Mouse (Mus musculus): ENCODE measurements around the gene Maml3. TPM values are rescaled to one million over a fixed set of nuclear protein-coding genes. Genes with fewer than 3 reads are reported as not detected.

Maml3 gene
- polyA plus RNA-seq, 1 experiment: not detected

DNA sequence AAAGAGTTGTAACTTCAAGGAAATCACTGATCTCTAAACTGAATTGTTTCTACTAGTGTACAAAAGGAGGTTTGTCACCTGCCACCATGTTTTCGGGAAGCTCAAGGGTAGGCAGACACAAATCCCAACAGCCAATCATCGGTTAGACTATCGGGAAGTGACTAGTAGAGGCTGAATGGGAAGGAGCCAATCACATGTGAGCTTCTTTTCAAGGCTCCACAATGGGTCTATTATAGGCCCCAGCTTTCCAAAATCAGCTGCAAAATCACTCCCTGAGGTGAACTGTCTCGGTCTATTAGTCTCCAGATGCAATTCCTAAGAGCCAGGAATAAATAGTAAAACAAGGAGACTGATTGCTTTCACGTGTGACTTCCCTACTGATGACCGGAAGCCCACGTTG lies 177.3 kb downstream of the Maml3 start:
- Histone ChIP-seq H3K4me1 (ENCODE audit: control insufficient read depth, insufficient read depth, low read length) (peaks cover 14% of the 10 kb centered on the region), H3K4me3 (ENCODE audit: insufficient read depth, low read depth, low read length) (no peak overlapping the region), H3K27ac (ENCODE audit: insufficient read depth, low read depth, low read length) (no peak overlapping the region; the same call in 1 of the 2 replicates)
- TF ChIP-seq CTCF (IDR thresholded peaks at IDR 0.05; ENCODE audit: insufficient read depth, low read depth, low read length): no peak
- no peak for TF ChIP-seq POLR2A (IDR thresholded peaks at IDR 0.05; ENCODE audit: insufficient read depth, low read depth, low read length)
- 39% methylated on average over 7 of the region's 7 CpGs for WGBS

DNA sequence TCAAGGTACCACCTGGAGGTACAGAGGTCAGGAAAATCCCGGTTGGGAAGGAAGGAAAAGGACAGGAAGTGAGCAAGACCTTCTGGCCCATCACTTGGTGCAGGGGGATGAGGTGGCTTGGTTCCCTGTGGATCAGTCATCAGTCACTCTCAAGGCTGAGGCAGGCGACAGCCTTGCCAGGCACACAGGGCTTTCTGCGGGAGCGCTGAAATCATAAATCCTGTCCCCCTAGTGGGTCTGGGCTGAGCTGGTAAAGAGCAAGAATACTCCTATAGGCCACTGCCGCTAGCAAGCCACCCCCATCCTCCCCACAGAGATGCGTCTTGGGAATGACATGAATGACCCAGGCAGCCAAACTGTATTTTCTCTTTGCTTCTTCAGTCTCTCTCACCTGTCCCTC lies 177.8 kb downstream of the Maml3 start:
- peaks cover 14% of the 10 kb centered on the region for H3K4me1 ChIP-seq (ENCODE audit: control insufficient read depth, insufficient read depth, low read length)
- 83% methylated on average over 6 of the region's 6 CpGs for WGBS
- no peak overlapping the region for H3K4me3 ChIP-seq (ENCODE audit: insufficient read depth, low read depth, low read length)
- no peak for TF ChIP-seq POLR2A (IDR thresholded peaks at IDR 0.05; ENCODE audit: insufficient read depth, low read depth, low read length)
- H3K27ac ChIP-seq (ENCODE audit: insufficient read depth, low read depth, low read length): no peak overlapping the region

DNA sequence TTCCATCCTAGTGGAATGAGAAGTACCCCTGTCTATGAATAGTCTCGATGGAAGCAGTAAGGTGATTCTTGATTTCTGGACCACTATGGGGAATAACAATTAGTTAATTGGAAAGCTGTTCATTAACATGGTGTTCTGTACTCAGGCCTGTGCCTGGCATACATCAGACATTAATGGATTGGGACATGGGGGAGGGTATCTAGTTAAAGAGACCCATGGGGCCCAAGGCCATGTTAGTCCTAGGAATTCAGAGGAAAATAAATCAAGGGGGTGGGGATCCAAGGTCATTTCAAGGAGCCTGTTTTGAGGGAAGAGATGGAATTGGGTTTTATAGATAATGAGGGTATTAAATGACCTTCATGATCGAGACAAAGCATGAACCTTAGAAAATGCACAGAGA lies 179.1 kb downstream of the Maml3 start:
- WGBS: 90% methylated on average over 2 of the region's 2 CpGs
- Histone ChIP-seq H3K4me1 (ENCODE audit: control insufficient read depth, insufficient read depth, low read length) (peaks cover 14% of the 10 kb centered on the region), H3K27ac (ENCODE audit: insufficient read depth, low read depth, low read length) (no peak overlapping the region), H3K4me3 (ENCODE audit: insufficient read depth, low read depth, low read length) (no peak overlapping the region)
- no peak for TF ChIP-seq POLR2A (IDR thresholded peaks at IDR 0.05; ENCODE audit: insufficient read depth, low read depth, low read length)
- TF ChIP-seq CTCF (IDR thresholded peaks at IDR 0.05; ENCODE audit: insufficient read depth, low read depth, low read length): no peak

DNA sequence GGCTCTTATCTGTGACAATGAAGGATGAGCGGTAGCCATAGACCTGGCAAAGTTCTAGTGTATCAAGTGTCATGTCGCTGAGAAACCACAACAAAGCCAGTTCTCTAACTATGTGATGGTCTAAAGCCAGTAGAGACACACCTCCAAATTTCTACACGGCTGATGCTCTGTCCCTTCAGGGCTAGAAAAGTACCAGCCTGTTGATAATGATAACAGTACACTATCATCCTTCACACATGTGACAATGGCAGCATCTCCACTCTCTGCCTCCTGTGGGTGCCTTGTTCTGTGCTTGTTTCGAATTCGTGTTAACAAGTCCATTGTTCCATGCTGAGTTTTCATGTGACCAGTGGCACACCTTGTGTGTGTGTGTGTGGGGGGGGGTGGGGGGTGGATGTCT lies 180.2 kb downstream of the Maml3 start:
- no peak overlapping the region for H3K27ac ChIP-seq (ENCODE audit: insufficient read depth, low read depth, low read length)
- no peak for TF ChIP-seq CTCF (IDR thresholded peaks at IDR 0.05; ENCODE audit: insufficient read depth, low read depth, low read length)
- TF ChIP-seq POLR2A (IDR thresholded peaks at IDR 0.05; ENCODE audit: insufficient read depth, low read depth, low read length): no peak
- H3K4me1 ChIP-seq (ENCODE audit: control insufficient read depth, insufficient read depth, low read length): peaks cover 14% of the 10 kb centered on the region
- no peak overlapping the region for H3K4me3 ChIP-seq (ENCODE audit: insufficient read depth, low read depth, low read length)
- WGBS: 92% methylated on average over 5 of the region's 5 CpGs

DNA sequence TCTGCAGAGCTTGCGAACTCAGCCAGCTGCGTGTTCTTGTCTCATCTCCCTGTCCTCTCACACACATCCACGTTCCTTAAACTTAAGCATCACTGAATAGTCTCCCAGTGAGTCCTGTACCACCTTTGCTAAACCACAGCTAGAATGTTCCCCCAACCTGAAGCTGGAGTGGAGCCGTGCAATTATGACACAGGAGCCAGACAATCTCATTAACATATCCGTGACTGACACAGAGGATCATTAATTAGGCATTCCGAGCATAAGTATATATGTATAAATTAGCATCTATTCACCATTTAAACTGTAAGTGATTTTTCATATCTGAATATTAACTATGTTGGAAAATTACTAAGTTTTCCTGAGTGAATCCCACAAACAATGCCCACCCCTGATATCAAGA lies 181.1 kb downstream of the Maml3 start:
- peaks cover 14% of the 10 kb centered on the region for H3K4me1 ChIP-seq (ENCODE audit: control insufficient read depth, insufficient read depth, low read length)
- TF ChIP-seq POLR2A (IDR thresholded peaks at IDR 0.05; ENCODE audit: insufficient read depth, low read depth, low read length) (no peak), CTCF (IDR thresholded peaks at IDR 0.05; ENCODE audit: insufficient read depth, low read depth, low read length) (no peak)
- WGBS: 73% methylated on average over 6 of the region's 6 CpGs
- no peak overlapping the region for H3K4me3 ChIP-seq (ENCODE audit: insufficient read depth, low read depth, low read length)
- no peak overlapping the region for H3K27ac ChIP-seq (ENCODE audit: insufficient read depth, low read depth, low read length)

DNA sequence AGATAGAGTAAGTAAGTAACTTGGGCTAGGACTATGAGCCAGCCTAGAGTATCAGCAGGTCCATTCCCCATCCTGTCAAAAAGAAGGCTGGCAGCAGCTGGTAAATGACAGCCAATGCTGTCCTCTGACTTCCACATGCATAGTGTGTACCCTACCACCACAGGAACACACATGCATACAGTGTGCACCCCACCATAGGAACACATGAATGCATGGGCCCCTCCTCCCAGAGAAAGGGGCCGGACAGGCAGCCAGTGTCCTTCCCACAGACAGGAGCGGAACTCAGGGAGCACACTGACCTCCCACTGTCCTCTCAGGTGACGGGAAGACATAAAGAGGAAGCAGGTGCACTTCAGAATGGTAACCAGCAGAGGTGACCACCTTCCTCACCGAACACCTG lies 188.0 kb downstream of the Maml3 start:
- peaks cover 20% of the 10 kb centered on the region for H3K4me1 ChIP-seq (ENCODE audit: control insufficient read depth, insufficient read depth, low read length)
- 91% methylated on average over 4 of the region's 4 CpGs for WGBS
- no peak for TF ChIP-seq CTCF (IDR thresholded peaks at IDR 0.05; ENCODE audit: insufficient read depth, low read depth, low read length)
- H3K27ac ChIP-seq (ENCODE audit: insufficient read depth, low read depth, low read length): peak overlapping the region; percentile 10; the same call in 1 of the 2 replicates
- no peak overlapping the region for H3K4me3 ChIP-seq (ENCODE audit: insufficient read depth, low read depth, low read length)

DNA sequence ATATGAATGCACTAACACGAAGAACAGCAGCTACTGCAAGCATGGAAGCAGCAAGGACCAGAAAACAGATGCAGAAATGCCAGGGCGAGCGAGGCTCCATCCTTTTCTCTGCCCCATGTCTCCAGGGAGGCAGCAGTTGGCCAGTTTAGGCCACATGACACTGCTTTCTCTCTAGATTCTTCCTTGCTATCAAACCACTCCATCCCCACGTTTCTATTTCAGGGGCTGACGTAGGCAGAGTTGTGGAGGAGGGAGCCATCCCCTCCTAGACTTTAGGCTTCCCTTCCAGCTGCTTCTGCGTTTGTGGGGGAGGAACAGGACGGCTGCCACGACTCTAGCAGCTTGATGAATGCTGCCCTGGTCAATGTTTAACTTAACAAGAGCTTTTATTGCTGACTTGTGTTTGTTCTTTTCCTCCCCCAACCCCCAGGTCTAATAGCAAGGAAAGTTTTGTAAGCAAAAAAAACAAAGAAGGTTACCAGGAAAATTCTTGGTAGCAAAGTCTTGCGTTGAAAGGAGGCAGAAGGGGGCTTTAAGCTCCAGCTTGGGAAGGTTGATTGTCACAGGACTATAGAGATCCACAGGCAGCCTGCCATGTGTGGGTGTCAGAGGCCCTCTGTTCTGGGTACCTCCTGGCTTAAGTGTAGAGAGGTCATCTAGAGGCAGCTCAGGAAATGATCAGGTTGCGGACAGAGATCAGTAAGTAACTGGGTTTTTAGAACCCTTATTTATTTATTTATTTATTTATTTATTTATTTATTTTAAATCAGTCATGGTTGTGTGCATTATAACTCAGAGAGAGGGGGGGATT lies 188.6 kb downstream of the Maml3 start:
- WGBS: 17% methylated on average over 10 of the region's 10 CpGs
- Histone ChIP-seq H3K4me3 (ENCODE audit: insufficient read depth, low read depth, low read length) (no peak overlapping the region), H3K4me1 (ENCODE audit: control insufficient read depth, insufficient read depth, low read length) (peaks cover 20% of the 10 kb centered on the region), H3K27ac (ENCODE audit: insufficient read depth, low read depth, low read length) (peak overlapping the region; percentile 96)
- TF ChIP-seq POLR2A (IDR thresholded peaks at IDR 0.05; ENCODE audit: insufficient read depth, low read depth, low read length): no peak

DNA sequence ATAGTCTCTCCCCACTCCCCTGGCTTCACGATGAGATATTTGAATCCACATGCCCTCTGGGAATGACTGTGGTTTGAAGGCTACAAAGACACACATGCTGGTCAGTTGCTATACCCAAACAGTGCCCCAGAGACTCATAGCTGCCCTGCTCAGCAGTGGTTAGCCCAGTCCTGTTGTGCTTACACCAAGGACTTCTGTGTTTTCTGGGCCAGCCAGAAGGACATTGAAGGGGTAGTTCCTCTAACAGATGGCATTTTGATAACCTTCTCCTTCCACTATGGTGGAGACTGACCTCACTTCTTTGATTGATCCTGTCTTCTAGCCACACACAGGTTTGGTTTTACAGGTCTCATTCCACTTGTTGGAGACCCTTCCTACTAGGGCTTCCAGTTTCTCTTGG lies 189.5 kb downstream of the Maml3 start:
- TF ChIP-seq POLR2A (IDR thresholded peaks at IDR 0.05; ENCODE audit: insufficient read depth, low read depth, low read length): no peak
- no peak for TF ChIP-seq CTCF (IDR thresholded peaks at IDR 0.05; ENCODE audit: insufficient read depth, low read depth, low read length)
- H3K4me1 ChIP-seq (ENCODE audit: control insufficient read depth, insufficient read depth, low read length): peaks cover 20% of the 10 kb centered on the region
- no peak overlapping the region for H3K4me3 ChIP-seq (ENCODE audit: insufficient read depth, low read depth, low read length)
- H3K27ac ChIP-seq (ENCODE audit: insufficient read depth, low read depth, low read length): peak overlapping the region; percentile 96
- 76% methylated on average over 1 of the region's 1 CpGs for WGBS

DNA sequence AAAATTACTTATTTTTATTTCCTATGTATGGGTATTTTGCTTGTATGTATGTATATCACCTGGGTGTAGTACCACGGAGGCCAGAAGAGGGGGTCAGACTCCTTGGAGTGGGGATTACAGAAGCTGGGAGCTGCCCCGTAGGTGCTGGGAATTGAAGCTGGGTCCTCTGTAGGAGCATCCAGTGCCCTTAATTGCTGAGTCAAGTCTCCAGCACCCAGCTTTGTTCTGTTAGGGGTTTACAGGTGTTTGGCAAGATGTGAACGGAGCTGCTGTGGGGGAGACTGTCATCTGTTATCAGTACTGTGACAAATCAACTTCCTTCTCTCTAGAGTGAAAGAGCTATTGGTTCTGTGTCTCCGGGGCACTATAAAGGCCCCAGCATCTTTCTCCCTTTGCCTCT lies 190.0 kb downstream of the Maml3 start:
- no peak for TF ChIP-seq POLR2A (IDR thresholded peaks at IDR 0.05; ENCODE audit: insufficient read depth, low read depth, low read length)
- TF ChIP-seq CTCF (IDR thresholded peaks at IDR 0.05; ENCODE audit: insufficient read depth, low read depth, low read length): no peak
- 76% methylated on average over 4 of the region's 4 CpGs for WGBS
- H3K27ac ChIP-seq (ENCODE audit: insufficient read depth, low read depth, low read length): peak overlapping the region; percentile 96

More for the DNA sequence above, 190.0 kb downstream of the Maml3 start:
- Histone ChIP-seq H3K4me1 (ENCODE audit: control insufficient read depth, insufficient read depth, low read length) (peaks cover 20% of the 10 kb centered on the region), H3K4me3 (ENCODE audit: insufficient read depth, low read depth, low read length) (no peak overlapping the region)

Measured in olfactory bulb, adult 2 months (tissue).